Mouse (Mus musculus) megakaryocyte, embryonic 14.5 days (primary cell): ENCODE measurements around the gene Zfp169.

Experiments
- FLI1 ChIP-seq: IDR thresholded peaks from 2 replicates; pipeline ENCODE4 v1.6.1; 2012; ENCODE audit warnings: low read length, inconsistent platforms, mixed read lengths
- GATA1 ChIP-seq: IDR thresholded peaks from 3 replicates; pipeline ENCODE4 v1.6.1; 2012; ENCODE audit warnings: mixed read lengths, low read length, inconsistent platforms, borderline replicate concordance

DNA sequence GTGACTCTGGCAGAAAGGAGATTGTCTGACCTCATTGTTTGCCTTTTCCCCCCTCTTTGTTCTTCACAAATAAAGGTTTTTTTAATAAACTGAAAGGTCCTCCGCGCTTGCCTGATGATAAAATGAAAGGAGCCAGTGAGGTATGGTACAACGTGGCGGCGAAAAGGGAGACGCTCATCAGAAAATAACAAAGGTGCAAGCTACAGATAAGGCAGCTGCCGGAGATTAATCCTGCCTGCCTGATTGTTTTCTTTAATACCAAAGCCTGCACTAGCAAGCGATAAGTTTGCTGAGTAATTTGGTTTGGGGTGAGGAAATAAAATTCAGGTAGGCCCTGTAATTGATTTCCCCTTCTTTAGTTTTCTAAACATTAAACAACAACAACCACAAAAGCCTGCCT is 69.3 kb downstream of the Zfp169 start:
- TF ChIP-seq GATA1 (no peak), FLI1 (no peak)
